Mouse (Mus musculus): ENCODE measurements around the gene Slc25a12. TPM values are rescaled to one million over a fixed set of nuclear protein-coding genes. Genes with fewer than 3 reads are reported as not detected.

Slc25a12 gene
- polyA plus RNA-seq, 1 experiment = 0.78 TPM

GRCm38 (mm10) chr2:71338145-71338796 lies 29.3 kb downstream of the Slc25a12 start:
- TF ChIP-seq GATA1 (IDR thresholded peaks at IDR 0.05; ENCODE audit: low read length) (no peak), TAL1 (IDR thresholded peaks at IDR 0.05; ENCODE audit: low read length) (no peak)
- peaks cover 6% of the 10 kb centered on the region for H3K4me1 ChIP-seq (ENCODE audit: control insufficient read depth)
- H3K36me3 ChIP-seq (ENCODE audit: control insufficient read depth) = peaks cover 32% of the 10 kb centered on the region
- H3K4me3 ChIP-seq (replicated peaks) = no peak overlapping the region
- H3K27me3 ChIP-seq (ENCODE audit: control insufficient read depth) = no peaks in the 10 kb centered on the region
- H3K9me3 ChIP-seq (ENCODE audit: control insufficient read depth, low read length) = no peaks in the 10 kb centered on the region

- Histone ChIP-seq H3K27me3 (ENCODE audit: control insufficient read depth) (no peaks in the 10 kb centered on the region), H3K4me3 (replicated peaks) (no peak overlapping the region), H3K4me1 (ENCODE audit: control insufficient read depth) (peaks cover 6% of the 10 kb centered on the region), H3K36me3 (ENCODE audit: control insufficient read depth) (peaks cover 26% of the 10 kb centered on the region), H3K9me3 (ENCODE audit: control insufficient read depth, low read length) (no peaks in the 10 kb centered on the region)
- TF ChIP-seq TAL1 (IDR thresholded peaks at IDR 0.05; ENCODE audit: low read length) (no peak), GATA1 (IDR thresholded peaks at IDR 0.05; ENCODE audit: low read length) (no peak)
These were observed 30.9 kb downstream of the Slc25a12 start for GRCm38 (mm10) chr2:71336631-71337030.

DNA sequence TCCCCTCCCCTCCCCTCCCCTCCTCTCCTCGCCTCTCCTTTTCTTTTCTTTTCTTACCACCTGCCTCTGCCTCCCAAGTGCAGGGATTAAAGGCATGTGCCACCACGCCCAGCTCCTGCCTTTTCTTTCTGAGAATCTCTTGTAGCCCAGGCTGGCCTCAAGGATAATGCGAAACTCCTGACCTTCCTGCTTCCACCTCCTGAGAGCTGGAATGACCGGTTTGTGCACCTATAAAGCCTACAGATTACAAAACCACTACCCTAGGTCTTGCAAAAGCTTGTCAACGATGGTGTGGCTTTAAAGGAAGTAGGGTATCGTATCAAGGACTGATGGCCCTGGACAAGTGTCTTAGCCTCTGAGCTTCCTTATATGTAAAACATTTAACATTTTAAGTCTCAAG lies 31.3 kb downstream of the Slc25a12 start:
- no peaks in the 10 kb centered on the region for H3K27me3 ChIP-seq (ENCODE audit: control insufficient read depth)
- no peak overlapping the region for H3K4me3 ChIP-seq (replicated peaks)
- H3K9me3 ChIP-seq (ENCODE audit: control insufficient read depth, low read length) = no peaks in the 10 kb centered on the region
- H3K4me1 ChIP-seq (ENCODE audit: control insufficient read depth) = peaks cover 6% of the 10 kb centered on the region
- H3K36me3 ChIP-seq (ENCODE audit: control insufficient read depth) = peaks cover 25% of the 10 kb centered on the region
- TF ChIP-seq TAL1 (IDR thresholded peaks at IDR 0.05; ENCODE audit: low read length) (no peak), GATA1 (IDR thresholded peaks at IDR 0.05; ENCODE audit: low read length) (no peak)

GRCm38 (mm10) chr2:71333986-71334822 lies 33.3 kb downstream of the Slc25a12 start:
- TF ChIP-seq GATA1 (IDR thresholded peaks at IDR 0.05; ENCODE audit: low read length) = no peak
- TF ChIP-seq TAL1 (IDR thresholded peaks at IDR 0.05; ENCODE audit: low read length) = no peak
- H3K9me3 ChIP-seq (ENCODE audit: control insufficient read depth, low read length) = no peaks in the 10 kb centered on the region
- H3K4me1 ChIP-seq (ENCODE audit: control insufficient read depth) = peaks cover 6% of the 10 kb centered on the region
- H3K4me3 ChIP-seq (replicated peaks) = no peak overlapping the region
- peaks cover 25% of the 10 kb centered on the region for H3K36me3 ChIP-seq (ENCODE audit: control insufficient read depth)
- H3K27me3 ChIP-seq (ENCODE audit: control insufficient read depth) = no peaks in the 10 kb centered on the region

DNA sequence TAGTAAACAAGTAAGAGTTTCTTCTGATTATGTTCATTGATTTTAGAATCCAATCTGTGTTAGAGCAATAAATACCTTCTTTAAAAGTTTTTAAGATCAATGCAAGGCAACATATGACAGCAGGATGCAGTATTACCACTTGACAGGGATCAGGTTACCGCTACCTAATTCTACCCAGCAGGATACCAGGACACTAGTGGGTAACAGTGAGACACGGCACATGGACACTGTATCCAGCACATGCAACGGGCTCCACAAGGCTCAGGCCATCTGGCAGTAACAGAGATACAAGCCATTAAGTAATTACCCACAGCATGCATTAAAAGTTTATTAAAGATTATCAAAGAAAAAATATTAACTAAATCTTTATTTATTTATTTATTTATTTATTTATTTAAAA lies 37.8 kb downstream of the Slc25a12 start:
- no peaks in the 10 kb centered on the region for H3K27me3 ChIP-seq (ENCODE audit: control insufficient read depth)
- no peak for TF ChIP-seq GATA1 (IDR thresholded peaks at IDR 0.05; ENCODE audit: low read length)
- TF ChIP-seq TAL1 (IDR thresholded peaks at IDR 0.05; ENCODE audit: low read length) = no peak
- peaks cover 29% of the 10 kb centered on the region for H3K36me3 ChIP-seq (ENCODE audit: control insufficient read depth)
- no peak overlapping the region for H3K4me3 ChIP-seq (replicated peaks)
- H3K4me1 ChIP-seq (ENCODE audit: control insufficient read depth) = no peaks in the 10 kb centered on the region
- H3K9me3 ChIP-seq (ENCODE audit: control insufficient read depth, low read length) = no peaks in the 10 kb centered on the region

DNA sequence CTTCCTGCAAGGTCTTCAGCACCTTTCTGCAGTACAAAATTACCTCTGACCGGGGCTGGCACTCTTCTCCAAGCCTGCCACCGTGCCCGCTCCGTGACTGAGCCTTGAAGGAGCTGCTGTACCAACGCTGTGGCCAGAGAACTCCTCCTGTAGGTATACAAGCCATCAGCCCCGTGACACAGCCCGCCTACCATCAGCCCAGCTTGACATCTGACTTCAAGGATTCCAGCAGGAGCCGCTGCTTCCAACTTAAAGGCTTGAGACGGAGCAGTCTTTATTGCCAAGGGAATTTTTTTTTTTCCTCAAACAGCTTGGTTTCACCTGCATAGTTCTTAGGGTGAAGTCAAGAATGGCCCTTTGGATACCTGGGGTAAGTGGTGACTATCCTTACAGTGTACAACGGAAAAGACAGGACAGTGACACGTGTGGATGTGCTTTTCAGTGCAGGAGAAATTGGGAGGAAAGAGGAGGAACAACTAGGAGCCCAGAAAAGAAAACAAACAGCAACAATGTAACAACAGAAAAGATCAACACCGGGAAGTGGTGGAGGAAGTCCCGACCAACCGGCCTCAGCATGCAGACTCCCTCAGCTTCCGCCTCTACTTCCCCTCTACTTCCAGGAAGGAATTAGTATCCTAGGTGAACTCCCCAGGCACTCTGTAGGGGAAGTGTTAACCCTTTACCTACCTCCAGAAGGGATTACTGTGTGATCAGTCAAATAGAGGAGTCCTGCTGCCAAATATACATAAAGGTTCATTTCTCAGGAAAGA lies 39.0 kb downstream of the Slc25a12 start:
- Histone ChIP-seq H3K27me3 (ENCODE audit: control insufficient read depth) (no peaks in the 10 kb centered on the region), H3K4me3 (replicated peaks) (no peak overlapping the region), H3K9me3 (ENCODE audit: control insufficient read depth, low read length) (no peaks in the 10 kb centered on the region), H3K4me1 (ENCODE audit: control insufficient read depth) (no peaks in the 10 kb centered on the region), H3K36me3 (ENCODE audit: control insufficient read depth) (peaks cover 34% of the 10 kb centered on the region)
- no peak for TF ChIP-seq GATA1 (IDR thresholded peaks at IDR 0.05; ENCODE audit: low read length)
- TF ChIP-seq TAL1 (IDR thresholded peaks at IDR 0.05; ENCODE audit: low read length) = no peak

DNA sequence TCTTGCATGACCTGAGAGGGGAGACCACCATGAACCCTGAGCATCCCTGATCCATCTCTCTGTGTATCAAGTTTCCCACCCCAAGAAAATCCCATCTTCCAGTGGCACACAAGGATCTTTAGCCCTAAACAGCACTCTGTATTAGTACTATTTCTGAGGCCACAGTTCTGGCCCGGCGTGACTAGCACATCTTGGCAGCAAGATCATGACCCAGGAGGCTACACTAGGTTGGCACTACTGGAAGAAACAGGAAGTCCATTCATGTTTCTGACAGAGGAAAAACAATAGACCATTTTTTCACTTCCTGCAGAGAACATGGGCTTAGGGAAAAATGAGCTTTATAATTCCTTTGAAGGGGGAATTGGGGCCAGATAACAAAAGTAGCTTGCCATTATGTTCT lies 39.8 kb downstream of the Slc25a12 start:
- H3K27me3 ChIP-seq (ENCODE audit: control insufficient read depth) = no peaks in the 10 kb centered on the region
- no peaks in the 10 kb centered on the region for H3K9me3 ChIP-seq (ENCODE audit: control insufficient read depth, low read length)
- H3K36me3 ChIP-seq (ENCODE audit: control insufficient read depth) = peaks cover 38% of the 10 kb centered on the region
- no peaks in the 10 kb centered on the region for H3K4me1 ChIP-seq (ENCODE audit: control insufficient read depth)
- H3K4me3 ChIP-seq (replicated peaks) = no peak overlapping the region
- no peak for TF ChIP-seq TAL1 (IDR thresholded peaks at IDR 0.05; ENCODE audit: low read length)
- no peak for TF ChIP-seq GATA1 (IDR thresholded peaks at IDR 0.05; ENCODE audit: low read length)

DNA sequence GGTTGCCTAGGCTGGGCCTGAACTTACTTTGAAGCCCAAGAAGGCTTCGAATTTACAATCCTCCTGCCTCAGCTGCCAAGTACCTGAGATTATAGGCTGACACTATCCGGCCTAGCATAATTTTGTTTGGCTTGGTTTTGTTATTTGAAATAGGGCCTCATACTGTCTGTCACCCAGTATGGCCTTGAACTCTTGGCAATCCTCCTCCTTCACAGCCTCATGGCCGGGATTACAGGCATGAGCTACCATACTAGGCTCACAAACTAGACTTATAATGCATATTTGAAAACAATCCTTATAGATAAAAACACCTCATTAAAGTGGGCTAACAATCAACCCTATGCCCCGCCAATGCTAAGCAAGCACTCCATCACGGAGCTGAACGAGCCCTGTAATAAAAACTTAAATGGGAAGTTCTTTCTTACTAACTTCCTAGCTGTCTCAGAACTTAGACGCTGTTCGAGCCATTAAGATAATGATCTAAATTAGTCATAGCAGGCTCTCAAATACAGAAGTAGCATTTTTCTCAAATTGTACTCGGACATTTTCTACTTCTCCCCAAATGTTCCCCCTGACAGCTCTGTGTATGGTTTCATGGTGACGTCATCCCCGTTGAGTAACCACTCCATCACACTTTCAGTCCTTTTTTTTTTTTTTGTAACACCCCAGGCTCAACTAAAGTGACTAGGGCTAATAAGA lies 40.6 kb downstream of the Slc25a12 start:
- H3K4me1 ChIP-seq (ENCODE audit: control insufficient read depth) = no peaks in the 10 kb centered on the region
- H3K36me3 ChIP-seq (ENCODE audit: control insufficient read depth) = peaks cover 40% of the 10 kb centered on the region
- H3K27me3 ChIP-seq (ENCODE audit: control insufficient read depth) = no peaks in the 10 kb centered on the region
- TF ChIP-seq TAL1 (IDR thresholded peaks at IDR 0.05; ENCODE audit: low read length) (no peak), GATA1 (IDR thresholded peaks at IDR 0.05; ENCODE audit: low read length) (no peak)
- H3K9me3 ChIP-seq (ENCODE audit: control insufficient read depth, low read length) = no peaks in the 10 kb centered on the region
- H3K4me3 ChIP-seq (replicated peaks) = no peak overlapping the region
